Mouse (Mus musculus) retina, adult 2 months (tissue): ENCODE data around the gene Spata17.

Experiments
- DNase-seq: peaks from one replicate; pipeline ENCODE4 v3.0.0-alpha.2; 2012; ENCODE audit warnings: low read depth, low spot score

The Spata17 gene

GRCm38 (mm10) chr1:187086027-187086426 lies 129.2 kb downstream of the Spata17 start:
- no peak for DNase-seq

GRCm38 (mm10) chr1:187077352-187077751 lies 137.9 kb downstream of the Spata17 start:
- no peak for DNase-seq

GRCm38 (mm10) chr1:187077043-187077334 lies 138.3 kb downstream of the Spata17 start:
- no peak for DNase-seq

DNA sequence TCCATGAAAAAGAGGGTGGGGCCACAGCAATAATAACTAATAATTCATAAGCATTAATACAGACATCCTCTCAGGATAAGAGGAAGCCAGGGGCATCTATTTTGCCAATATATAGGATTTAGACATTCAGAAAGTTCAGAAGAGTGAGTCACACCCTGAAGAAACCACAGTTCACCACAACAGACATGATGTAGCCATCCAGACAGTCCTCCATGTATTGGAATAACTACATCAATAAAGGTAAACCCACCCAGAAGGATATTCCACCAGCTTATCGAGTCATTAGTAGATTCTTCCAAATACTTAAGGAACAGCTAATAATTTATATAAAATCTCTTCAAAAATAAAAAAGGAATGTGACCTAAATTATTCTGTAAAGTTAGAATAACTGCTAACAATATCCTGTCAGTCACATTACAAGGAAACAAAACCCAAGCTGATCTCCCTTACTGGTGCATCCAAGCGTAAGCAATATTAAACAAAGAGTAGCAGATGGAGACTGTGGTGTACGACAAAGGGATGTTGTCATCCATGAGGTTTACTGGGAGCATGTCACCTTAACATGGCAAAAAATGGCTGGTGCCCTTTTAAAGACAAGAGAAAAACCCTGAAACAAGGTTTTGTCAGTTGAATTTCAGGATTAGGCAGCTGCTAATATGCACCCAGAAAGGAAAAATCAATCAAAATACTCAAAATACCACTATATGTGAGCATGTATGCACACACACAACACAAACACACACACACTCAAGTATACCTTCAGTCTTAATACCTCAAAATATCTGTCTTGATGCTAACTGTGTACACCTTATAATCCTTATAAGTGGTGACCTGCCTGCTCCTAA lies 138.8 kb downstream of the Spata17 start:
- DNase-seq = no peak

- DNase-seq = no peak
Measured at GRCm38 (mm10) chr1:187059874-187060273, 155.4 kb downstream of the Spata17 start.

DNA sequence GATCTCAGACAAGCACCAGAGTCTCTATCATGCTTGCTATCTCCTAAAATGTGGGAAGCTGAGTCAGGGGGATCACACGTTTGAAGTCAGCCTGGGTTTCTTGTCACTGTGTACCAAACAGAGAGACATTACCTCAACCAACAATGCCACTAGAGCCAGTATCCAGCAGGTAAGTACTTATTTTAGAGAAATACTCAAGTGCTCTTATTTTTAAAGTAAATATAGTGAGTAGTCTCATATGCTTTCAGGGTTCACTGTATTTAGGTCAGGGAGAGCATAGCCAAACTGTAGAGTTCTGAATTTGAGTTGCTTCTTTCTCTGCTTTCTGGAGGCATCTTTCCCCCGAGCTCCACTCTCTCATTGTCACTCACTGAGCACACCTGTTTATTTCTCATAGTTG lies 160.9 kb downstream of the Spata17 start:
- no peak for DNase-seq

DNA sequence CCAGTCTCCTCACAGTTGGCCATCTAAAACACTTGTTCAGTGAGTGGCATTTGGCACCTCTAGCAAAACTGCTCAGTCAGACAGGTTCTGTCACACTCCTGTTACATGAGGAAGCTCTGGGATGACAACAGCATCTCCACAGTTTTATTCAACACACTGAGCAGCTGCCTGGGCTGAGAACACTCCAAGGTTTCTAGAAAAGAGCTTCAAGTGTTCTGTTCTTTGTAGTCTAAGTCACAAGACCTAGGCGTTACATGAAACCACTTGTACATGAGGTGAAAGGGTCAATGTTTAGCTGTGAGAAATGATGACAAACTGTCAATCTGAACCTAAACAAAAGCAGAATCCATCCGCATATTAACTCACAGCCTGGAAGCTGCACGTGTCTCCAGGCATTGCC lies 161.4 kb downstream of the Spata17 start:
- no peak for DNase-seq

- no peak for DNase-seq
Measured at GRCm38 (mm10) chr1:187052532-187052931, 162.7 kb downstream of the Spata17 start.

DNA sequence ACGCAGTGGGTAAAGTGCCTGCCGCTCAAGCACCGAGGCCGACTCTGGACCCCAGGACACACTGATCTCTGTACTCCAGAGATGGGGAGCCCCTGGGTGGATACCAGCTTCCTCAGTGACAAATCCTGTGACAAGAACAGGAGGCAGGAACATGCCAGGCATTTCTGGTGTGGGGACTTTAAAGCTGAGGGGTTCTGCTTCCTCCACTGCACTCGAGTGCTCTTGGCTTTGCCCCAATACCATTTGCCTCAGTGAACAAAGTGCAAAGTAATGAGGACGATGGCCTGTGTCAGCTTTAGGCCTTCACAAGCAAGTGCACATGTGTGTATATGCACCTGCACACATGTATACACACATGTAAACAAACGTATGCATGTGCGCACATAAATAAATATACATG lies 164.0 kb downstream of the Spata17 start:
- DNase-seq = no peak

DNA sequence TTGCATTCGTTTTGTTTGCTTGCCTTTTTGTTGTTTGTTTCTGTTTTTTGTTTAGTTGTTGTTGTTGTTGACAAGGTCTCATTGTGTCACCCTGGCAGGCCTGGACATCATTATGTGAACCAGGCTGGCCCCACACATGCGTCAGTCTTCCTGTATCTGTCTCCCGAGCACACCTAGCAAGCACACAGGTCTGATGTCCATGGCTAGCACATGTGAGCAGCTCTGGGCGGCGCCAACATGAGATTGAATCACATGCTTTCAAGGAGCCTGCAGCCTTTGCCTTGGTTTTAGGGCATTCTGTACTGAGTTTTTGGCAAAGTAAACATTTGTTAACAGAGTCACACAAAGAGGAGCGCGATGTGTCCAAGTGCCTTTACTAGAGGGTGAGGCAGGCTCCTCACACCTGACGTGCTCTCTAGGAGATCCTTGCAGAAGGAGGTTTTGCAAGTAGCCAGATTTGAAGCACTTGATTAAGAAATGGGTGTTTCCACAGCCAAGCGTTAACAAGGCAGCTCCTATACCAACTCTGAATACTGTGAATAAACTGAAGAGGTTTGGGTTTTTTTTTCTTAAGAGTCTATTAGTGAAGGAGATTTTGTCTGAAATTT lies 166.5 kb downstream of the Spata17 start:
- DNase-seq = no peak

DNA sequence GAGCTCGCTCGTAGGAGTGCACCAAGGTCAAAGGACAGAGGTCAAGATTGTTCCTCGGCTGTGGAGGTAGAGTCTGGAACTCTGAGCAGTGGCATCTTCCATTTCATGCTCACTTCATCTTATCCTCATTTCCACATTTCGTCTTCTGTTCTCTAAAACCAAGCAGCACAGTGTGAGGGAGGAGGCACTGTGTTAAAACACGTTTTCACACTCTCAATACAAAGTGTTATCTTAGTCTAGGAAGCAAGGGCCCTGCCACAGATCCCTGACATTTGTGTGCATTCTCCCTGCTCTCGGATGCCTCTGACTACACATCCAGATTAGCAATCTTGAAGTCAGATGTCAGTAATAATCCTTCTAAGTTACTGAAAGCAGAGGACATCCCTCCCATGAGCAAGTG lies 170.5 kb downstream of the Spata17 start:
- DNase-seq = no peak

- no peak for DNase-seq
Measured at GRCm38 (mm10) chr1:187039801-187040200, 175.5 kb downstream of the Spata17 start.

DNA sequence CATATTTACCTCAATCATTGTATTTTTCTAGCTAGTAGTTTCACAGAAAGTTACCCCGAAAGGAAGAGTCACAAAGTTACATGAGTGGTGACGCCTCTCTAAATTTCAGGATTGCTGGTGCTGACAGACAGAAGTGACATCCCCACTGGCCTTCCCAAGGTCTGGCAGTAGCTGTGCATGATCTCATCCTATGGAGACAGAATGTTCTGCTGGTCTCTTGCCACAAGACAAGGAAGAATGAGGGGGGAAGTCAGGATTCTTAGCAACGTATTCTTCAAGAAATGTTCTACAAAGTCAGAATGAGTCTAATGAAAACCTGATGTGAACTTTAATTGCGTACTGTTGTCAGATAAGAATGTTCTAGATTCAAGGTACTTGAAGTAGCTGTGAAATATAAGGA lies 179.5 kb downstream of the Spata17 start:
- no peak for DNase-seq

GRCm38 (mm10) chr1:187031796-187032195 lies 183.5 kb downstream of the Spata17 start:
- peak; percentile 41 for DNase-seq

DNA sequence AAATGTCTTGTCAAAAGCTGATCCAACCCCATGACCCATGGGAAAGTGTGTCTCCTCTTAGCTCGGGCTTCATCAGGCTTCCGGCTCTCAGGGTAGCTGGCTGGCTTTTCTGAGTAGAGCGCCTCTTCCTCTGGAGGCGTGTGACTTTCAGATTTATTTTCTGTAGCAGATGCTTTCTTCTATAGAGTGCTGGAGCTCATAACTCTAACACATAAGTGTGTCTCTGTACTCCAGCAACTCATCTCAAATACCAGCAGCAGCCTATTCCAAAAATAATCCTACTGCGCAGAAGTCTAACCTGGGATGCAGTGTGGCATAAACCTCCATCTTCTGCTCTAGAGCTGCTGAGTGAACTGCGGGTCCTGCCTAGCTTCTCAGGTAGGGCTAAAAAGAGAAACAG lies 186.4 kb downstream of the Spata17 start:
- DNase-seq = no peak

DNA sequence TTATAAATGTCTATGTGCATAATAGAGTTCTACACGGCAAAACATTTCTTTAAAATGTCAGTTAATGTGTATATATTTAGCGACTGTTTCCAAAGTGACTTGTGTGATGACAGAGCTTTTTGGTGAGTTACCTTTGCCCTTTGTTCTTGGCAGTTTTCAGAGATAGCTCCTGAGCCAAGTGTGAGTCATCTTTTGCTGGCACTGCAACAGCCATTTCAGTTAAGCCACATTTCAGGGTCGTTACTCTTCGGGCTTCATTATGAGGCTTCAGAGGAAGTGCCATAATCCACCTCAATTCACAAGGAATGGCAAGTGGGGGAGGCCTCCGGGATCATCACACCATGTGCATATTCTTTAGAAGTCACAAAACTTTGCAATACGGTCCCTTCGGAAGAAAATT lies 195.3 kb downstream of the Spata17 start:
- DNase-seq = no peak

GRCm38 (mm10) chr1:187016116-187016515 lies 199.1 kb downstream of the Spata17 start:
- no peak for DNase-seq

GRCm38 (mm10) chr1:187015673-187016072 lies 199.6 kb downstream of the Spata17 start:
- no peak for DNase-seq

- DNase-seq = no peak
Measured at GRCm38 (mm10) chr1:187014141-187014540, 201.1 kb downstream of the Spata17 start.

DNA sequence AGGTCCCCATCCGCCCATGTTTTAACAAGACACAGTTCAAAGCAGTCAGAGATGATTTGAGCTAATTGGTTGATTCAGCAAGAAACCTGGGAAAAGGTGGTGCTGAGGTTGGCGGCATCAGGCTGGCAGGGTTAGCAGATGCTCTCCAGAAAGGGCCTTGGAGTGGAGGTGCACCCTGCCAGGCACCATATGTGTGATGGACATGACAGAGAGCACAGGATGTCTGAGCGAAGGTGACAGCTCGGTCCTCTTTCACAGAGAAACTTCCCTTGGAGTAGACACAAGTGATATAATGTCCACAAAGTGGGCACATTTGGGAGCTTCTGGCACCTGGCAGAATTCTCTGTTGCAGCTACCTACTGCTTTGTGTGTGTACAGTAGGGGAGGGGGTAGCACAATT lies 203.7 kb downstream of the Spata17 start:
- DNase-seq = no peak

DNA sequence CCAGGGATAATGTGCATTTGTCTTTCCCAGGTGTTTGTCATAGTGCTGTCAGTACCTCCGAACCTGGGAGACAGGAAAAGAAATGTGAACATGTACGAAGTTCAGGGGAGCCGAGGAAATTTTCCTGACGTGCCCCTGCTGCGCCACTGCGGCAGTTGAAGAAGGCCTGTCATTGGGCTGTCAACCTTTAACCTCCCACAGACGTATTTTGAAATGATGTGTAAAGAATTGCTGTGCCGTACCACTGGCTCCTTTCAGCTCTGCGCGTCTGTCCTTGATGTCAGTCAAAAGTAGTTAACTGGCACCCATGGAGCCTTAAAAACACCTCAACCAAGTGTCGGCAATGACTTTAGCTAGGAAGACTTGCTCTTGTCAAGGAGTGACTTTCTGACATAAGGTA lies 205.2 kb downstream of the Spata17 start:
- no peak for DNase-seq

DNA sequence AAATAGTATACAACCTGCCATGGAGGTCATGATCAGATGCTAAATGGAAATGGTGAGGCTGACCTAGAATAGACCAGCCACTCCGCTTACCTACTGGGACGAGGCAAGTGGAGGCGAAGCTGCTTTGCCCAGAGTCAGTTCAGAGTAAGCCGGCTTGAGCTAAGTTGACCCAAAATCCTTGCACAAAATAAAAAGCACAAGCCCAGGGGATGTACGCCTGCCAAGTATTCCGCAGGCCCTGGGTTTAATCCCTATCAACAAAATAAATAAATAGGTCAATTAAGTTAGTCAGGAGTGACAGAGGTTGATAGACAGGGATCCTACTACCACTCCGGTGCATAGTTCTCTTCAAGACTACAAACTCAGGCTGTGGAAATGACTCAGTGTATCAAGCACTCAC lies 207.0 kb downstream of the Spata17 start:
- no peak for DNase-seq

DNA sequence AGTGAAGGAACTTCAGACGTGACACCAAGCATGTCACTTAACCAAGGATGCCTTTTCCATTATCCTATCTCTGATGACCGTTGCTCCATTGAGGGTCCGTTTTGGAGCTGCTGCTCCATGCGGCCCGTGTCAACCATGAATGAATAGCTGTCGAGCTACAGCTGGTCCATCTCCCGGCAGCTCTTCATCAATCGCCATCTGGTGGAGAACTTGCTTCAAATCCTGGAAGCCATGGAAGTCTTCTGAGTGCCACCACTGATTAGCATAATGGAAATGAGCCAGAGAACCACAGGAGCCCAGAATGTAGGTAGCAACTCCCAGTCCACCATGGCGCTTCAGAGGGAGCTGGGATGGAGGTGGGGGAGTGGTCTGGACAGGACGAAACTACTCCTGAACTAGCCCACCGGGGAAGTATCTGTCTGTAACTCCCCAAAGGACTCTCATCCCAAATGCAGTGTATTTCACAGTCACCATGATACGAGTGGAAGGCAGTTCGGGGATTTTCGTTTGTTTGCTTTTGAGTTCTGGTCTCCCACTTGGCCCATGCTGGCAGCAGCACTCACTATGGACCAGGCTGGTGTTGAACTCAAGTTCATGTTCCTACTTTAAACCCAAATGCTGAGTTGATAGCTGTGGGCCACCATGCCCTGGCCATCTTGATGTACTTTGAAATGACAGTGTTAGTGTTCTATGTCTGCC lies 208.9 kb downstream of the Spata17 start:
- no peak for DNase-seq
